Mouse (Mus musculus) lung, embryonic 15.5 days (tissue): ENCODE measurements around the gene Ak9. TPM values are rescaled to one million over a fixed set of nuclear protein-coding genes. Genes with fewer than 3 reads are reported as not detected.

Source experiments
- ATAC-seq: fragments of 200-750 bp; cut with Nextera tagmentation; 2 replicates; pipeline ENCODE4 v1.8.0; 2017; ENCODE audit warnings: moderate number of reproducible peaks, borderline replicate concordance; ENCODE audit not compliant: low FRiP score, low TSS enrichment; ENCODE audit errors: extremely low read depth
- H3K27ac ChIP-seq: fragments of 300-500 bp; sonication (generic); 2 replicates; pipeline ENCODE4 v1.5.1; 2015; ENCODE audit warnings: moderate library complexity, mild to moderate bottlenecking, inconsistent platforms
- H3K27me3 ChIP-seq: fragments of 300-500 bp; sonication (generic); 2 replicates; pipeline ENCODE4 v1.6.1; 2015; ENCODE audit warnings: inconsistent platforms
- H3K36me3 ChIP-seq: fragments of 300-500 bp; sonication (generic); 2 replicates; pipeline ENCODE4 v1.6.1; 2015; ENCODE audit warnings: inconsistent platforms
- H3K4me1 ChIP-seq: fragments of 300-500 bp; sonication (generic); 2 replicates; pipeline ENCODE4 v1.6.1; 2015; ENCODE audit warnings: inconsistent platforms
- H3K4me2 ChIP-seq: fragments of 300-500 bp; sonication (generic); 2 replicates; pipeline ENCODE4 v1.6.1; 2015; ENCODE audit warnings: inconsistent platforms, mild to moderate bottlenecking, moderate library complexity
- H3K4me3 ChIP-seq: fragments of 300-500 bp; sonication (generic); 2 replicates; pipeline ENCODE4 v1.5.1; 2015; ENCODE audit warnings: mild to moderate bottlenecking, inconsistent platforms
- H3K9ac ChIP-seq: fragments of 300-500 bp; sonication (generic); 2 replicates; pipeline ENCODE4 v1.6.1; 2015; ENCODE audit warnings: inconsistent platforms
- H3K9me3 ChIP-seq: fragments of 300-500 bp; sonication (generic); 2 replicates; pipeline ENCODE4 v1.6.1; 2016; ENCODE audit warnings: inconsistent platforms
- WGBS: fragments of 180-500 bp; shearing (Covaris S2); methylation state at CpG from one replicate; pipeline ENCODE4 v1.1.7; 2015; 5-methylcytosine and 5-hydroxymethylcytosine counted together
- polyA plus RNA-seq: library from polyadenylated mRNA; unstranded; fragments of >200 nt; fragmentation: Nextera tagmentation; extraction: Ambion mirVana; gene quantifications from 2 replicates; pipeline ENCODE4 v1.2.1, GENCODE M21; 2015

Ak9 gene
- polyA plus RNA-seq, 1 experiment from 2014 or later: 0.27 TPM

- H3K27ac ChIP-seq: peak overlapping the region; percentile 92
- no peaks in the 10 kb centered on the region for H3K9me3 ChIP-seq
- peak overlapping the region; percentile 86 for H3K4me2 ChIP-seq
- no peaks in the 10 kb centered on the region for H3K27me3 ChIP-seq
- peaks cover 59% of the 10 kb centered on the region for H3K4me1 ChIP-seq
- WGBS: 2% methylated on average over 20 of the region's 20 CpGs
- H3K9ac ChIP-seq: peak overlapping the region; percentile 67
- peak; percentile 85 for ATAC-seq
- H3K36me3 ChIP-seq: peaks cover 28% of the 10 kb centered on the region
- H3K4me3 ChIP-seq: peak overlapping the region; percentile 62
Observed at GRCm38 (mm10) chr10:41477278-41478181, 173.8 kb downstream of the Ak9 start.

- Histone ChIP-seq H3K4me1 (peaks cover 41% of the 10 kb centered on the region), H3K36me3 (peaks cover 52% of the 10 kb centered on the region)
- 68% methylated on average over 3 of the region's 3 CpGs for WGBS
Observed at GRCm38 (mm10) chr10:41479961-41480360, 176.2 kb downstream of the Ak9 start.

GRCm38 (mm10) chr10:41480938-41481880 is 177.4 kb downstream of the Ak9 start:
- Histone ChIP-seq H3K36me3 (peaks cover 65% of the 10 kb centered on the region), H3K27ac (no peak overlapping the region), H3K4me1 (peaks cover 29% of the 10 kb centered on the region), H3K27me3 (no peaks in the 10 kb centered on the region), H3K9me3 (no peaks in the 10 kb centered on the region), H3K9ac (no peak overlapping the region), H3K4me3 (no peak overlapping the region), H3K4me2 (no peak overlapping the region)
- ATAC-seq: no peak
- 54% methylated on average over 33 of the region's 33 CpGs for WGBS

More at GRCm38 (mm10) chr10:41479961-41480360, 176.2 kb downstream of the Ak9 start:
- H3K4me2 ChIP-seq: no peak overlapping the region
- no peaks in the 10 kb centered on the region for H3K27me3 ChIP-seq
- ATAC-seq: no peak
- H3K9me3 ChIP-seq: no peaks in the 10 kb centered on the region
- no peak overlapping the region for H3K27ac ChIP-seq
- no peak overlapping the region for H3K9ac ChIP-seq
- no peak overlapping the region for H3K4me3 ChIP-seq

- 80% methylated on average over 7 of the region's 7 CpGs for WGBS
- Histone ChIP-seq H3K9ac (no peak overlapping the region), H3K9me3 (no peaks in the 10 kb centered on the region), H3K4me3 (no peak overlapping the region), H3K27ac (no peak overlapping the region), H3K36me3 (peaks cover 77% of the 10 kb centered on the region), H3K4me1 (peaks cover 29% of the 10 kb centered on the region), H3K4me2 (no peak overlapping the region), H3K27me3 (no peaks in the 10 kb centered on the region)
- ATAC-seq: no peak
Observed at GRCm38 (mm10) chr10:41482446-41482845, 178.7 kb downstream of the Ak9 start.

Other genes starting within 250 kb of the Ak9 start
- not detected in 2 replicates for gene Gpr6, start 231.7 kb upstream of the Ak9 start, polyA plus RNA-seq
- gene Fig4, start 720 bp upstream of the Ak9 start, polyA plus RNA-seq: 15.9 and 16.8 TPM in 2 replicates
- gene Zbtb24, start 146.4 kb downstream of the Ak9 start, polyA plus RNA-seq: 18.2 and 18.3 TPM in 2 replicates
- gene Mical1, start 172.3 kb downstream of the Ak9 start, polyA plus RNA-seq: 71.0 and 75.7 TPM in 2 replicates
- gene Smpd2, start 186.4 kb downstream of the Ak9 start, polyA plus RNA-seq: 69.7 and 77.4 TPM in 2 replicates
- 2.4 and 2.5 TPM in 2 replicates for gene Ppil6, start 186.5 kb downstream of the Ak9 start, polyA plus RNA-seq
- gene Cd164, start 215.4 kb downstream of the Ak9 start, polyA plus RNA-seq: 171 and 176 TPM in 2 replicates